Mouse (Mus musculus): ENCODE results near the gene Olfr1389. TPM values are rescaled to one million over a fixed set of nuclear protein-coding genes. Genes with fewer than 3 reads are reported as not detected.
"Not testable (repeated sequence)": the region's sequence is repeated elsewhere in the genome, so short reads cannot be mapped to it uniquely, and the experiment has no call there.

Gene Olfr1389
- polyA plus RNA-seq, 1 experiment from 2014 or later = not detected

- 34% methylated on average over 1 of the region's 1 CpGs for WGBS (ENCODE audit: insufficient replicate concordance)
- Histone ChIP-seq H3K36me3 (ENCODE audit: control insufficient read depth, insufficient read depth) (no peaks in the 10 kb centered on the region), H3K4me3 (ENCODE audit: low read depth, low read length) (no peak within 1 kb of the TSS), H3K9me3 (replicated peaks; ENCODE audit: control insufficient read depth, low read length) (no peaks in the 10 kb centered on the region), H3K27ac (ENCODE audit: low read length) (no peak within 1 kb of the TSS), H3K9ac (ENCODE audit: low read depth, low read length) (no peak within 1 kb of the TSS), H3K4me1 (ENCODE audit: control insufficient read depth, low read depth, low read length) (no peaks in the 10 kb centered on the region), H3K27me3 (ENCODE audit: control insufficient read depth, insufficient read depth, low read depth, low read length) (no peaks in the 10 kb centered on the region), H3K4me2 (ENCODE audit: low read depth, low read length) (no peak within 1 kb of the TSS)
- no peak for ATAC-seq (ENCODE audit: low read depth)
Observed at GRCm38 (mm10) chr11:49455043-49455442, 32.2 kb downstream of the Olfr1389 start, which contains the start of gene Olfr1387. TSS of gene Olfr1387 (plus strand) at chr11:49455343.

GRCm38 (mm10) chr11:49464746-49465145, 41.9 kb downstream of the Olfr1389 start, which contains the start of gene Olfr1386:
TSS of gene Olfr1386 (plus strand) at chr11:49465046.
- not testable (repeated sequence) for H3K27me3 ChIP-seq (ENCODE audit: control insufficient read depth, insufficient read depth, low read depth, low read length); H3K9me3 ChIP-seq (replicated peaks; ENCODE audit: control insufficient read depth, low read length); H3K27ac ChIP-seq (ENCODE audit: low read length); ATAC-seq (ENCODE audit: low read depth); H3K9ac ChIP-seq (ENCODE audit: low read depth, low read length); H3K4me3 ChIP-seq (ENCODE audit: low read depth, low read length); H3K4me1 ChIP-seq (ENCODE audit: control insufficient read depth, low read depth, low read length); H3K4me2 ChIP-seq (ENCODE audit: low read depth, low read length); H3K36me3 ChIP-seq (ENCODE audit: control insufficient read depth, insufficient read depth)
- WGBS (ENCODE audit: insufficient replicate concordance) = 55% methylated on average over 2 of the region's 3 CpGs

Other genes starting within 250 kb of the Olfr1389 start
- gene Btnl9, start 235.9 kb upstream of the Olfr1389 start, polyA plus RNA-seq (2015; fragmentation: Nextera tagmentation; extraction: Ambion mirVana) = 1.3 and 1.4 TPM in 2 replicates
- 11.1 and 11.7 TPM in 2 replicates for gene Zfp62, start 219.8 kb upstream of the Olfr1389 start, polyA plus RNA-seq (2015; fragmentation: Nextera tagmentation; extraction: Ambion mirVana)
- 41.5 TPM in 2 replicates for gene Mgat1, start 178.9 kb upstream of the Olfr1389 start, polyA plus RNA-seq (2015; fragmentation: Nextera tagmentation; extraction: Ambion mirVana)
- gene Olfr1393, start 144.8 kb upstream of the Olfr1389 start, polyA plus RNA-seq (2015; fragmentation: Nextera tagmentation; extraction: Ambion mirVana) = 0.06 TPM in 1 of 2 replicates, not detected in the other
- gene Olfr1392, start 137.8 kb upstream of the Olfr1389 start, polyA plus RNA-seq (2015; fragmentation: Nextera tagmentation; extraction: Ambion mirVana) = not detected in 2 replicates
- gene Olfr10, start 118.3 kb upstream of the Olfr1389 start, polyA plus RNA-seq (2015; fragmentation: Nextera tagmentation; extraction: Ambion mirVana) = not detected in 2 replicates
- not detected in 2 replicates for gene Olfr1391, start 100.3 kb upstream of the Olfr1389 start, polyA plus RNA-seq (2015; fragmentation: Nextera tagmentation; extraction: Ambion mirVana)
- gene Olfr1390, start 87.9 kb upstream of the Olfr1389 start, polyA plus RNA-seq (2015; fragmentation: Nextera tagmentation; extraction: Ambion mirVana) = not detected in 2 replicates
- gene Olfr1388, start 13.6 kb downstream of the Olfr1389 start, polyA plus RNA-seq (2015; fragmentation: Nextera tagmentation; extraction: Ambion mirVana) = 0.02 TPM in 1 of 2 replicates, not detected in the other
- not detected in 2 replicates for gene Olfr1387, start 32.3 kb downstream of the Olfr1389 start, polyA plus RNA-seq (2015; fragmentation: Nextera tagmentation; extraction: Ambion mirVana)
- gene Olfr1386, start 42.0 kb downstream of the Olfr1389 start, polyA plus RNA-seq (2015; fragmentation: Nextera tagmentation; extraction: Ambion mirVana) = not detected in 2 replicates
- not detected in 2 replicates for gene Olfr1385, start 66.0 kb downstream of the Olfr1389 start, polyA plus RNA-seq (2015; fragmentation: Nextera tagmentation; extraction: Ambion mirVana)
- not detected in 2 replicates for gene Olfr1384, start 83.7 kb downstream of the Olfr1389 start, polyA plus RNA-seq (2015; fragmentation: Nextera tagmentation; extraction: Ambion mirVana)
- not detected in 2 replicates for gene Olfr1383, start 96.6 kb downstream of the Olfr1389 start, polyA plus RNA-seq (2015; fragmentation: Nextera tagmentation; extraction: Ambion mirVana)
- gene Olfr1382, start 105.2 kb downstream of the Olfr1389 start, polyA plus RNA-seq (2015; fragmentation: Nextera tagmentation; extraction: Ambion mirVana) = not detected in 2 replicates
- not detected in 2 replicates for gene Olfr1381, start 120.4 kb downstream of the Olfr1389 start, polyA plus RNA-seq (2015; fragmentation: Nextera tagmentation; extraction: Ambion mirVana)
- not detected in 2 replicates for gene Olfr1380, start 133.8 kb downstream of the Olfr1389 start, polyA plus RNA-seq (2015; fragmentation: Nextera tagmentation; extraction: Ambion mirVana)
- 3.2 and 3.9 TPM in 2 replicates for gene Flt4, start 186.2 kb downstream of the Olfr1389 start, polyA plus RNA-seq (2015; fragmentation: Nextera tagmentation; extraction: Ambion mirVana)
- not detected in 2 replicates for gene Scgb3a1, start 240.5 kb downstream of the Olfr1389 start, polyA plus RNA-seq (2015; fragmentation: Nextera tagmentation; extraction: Ambion mirVana)

Measured in liver, embryonic 16.5 days (tissue).